Mouse (Mus musculus) frontal cortex, postnatal 10 days (tissue): ENCODE measurements at regions not wholly inside any gene's neighbourhood (a gene's known extent, or its start where the extent isn't known, plus 50 kb on each side); places are given as distances from the start of the nearest gene placed in this dataset.

Experiments used
- DNase-seq, 2 experiments: peaks; one replicate each; pipeline ENCODE4 v3.0.0; 2022; ENCODE audit warnings: low spot score in 2 of 2, mixed read lengths in 1 of 2

GRCm38 (mm10) chr10:51792030-51792429 lies 114.5 kb downstream of the Rfx6 start:
- no peak for DNase-seq

GRCm38 (mm10) chr10:51793876-51794275 lies 116.3 kb downstream of the Rfx6 start:
- DNase-seq, result no peak

- no peak for DNase-seq
Measured at GRCm38 (mm10) chr10:51816626-51817025, 139.1 kb downstream of the Rfx6 start.

DNA sequence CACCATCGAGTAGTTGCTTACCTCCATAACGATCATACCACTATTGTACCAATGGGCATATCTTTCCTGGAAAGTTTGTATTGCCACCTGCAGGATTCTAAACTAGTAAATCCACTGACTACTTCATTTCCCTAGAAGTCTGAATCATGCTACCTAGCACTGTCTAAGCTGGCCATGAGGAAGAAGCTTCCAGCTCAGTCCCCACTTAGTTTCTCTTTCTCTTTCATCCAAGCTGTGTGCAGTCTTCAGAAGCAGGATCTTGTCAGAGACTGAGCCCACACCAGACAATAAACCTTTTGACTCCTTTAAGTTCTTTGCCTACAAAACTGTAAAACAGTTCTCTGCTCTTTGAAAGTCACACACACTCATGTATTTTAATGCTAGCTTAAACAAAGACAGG lies 146.3 kb downstream of the Rfx6 start:
- DNase-seq, result no peak

DNA sequence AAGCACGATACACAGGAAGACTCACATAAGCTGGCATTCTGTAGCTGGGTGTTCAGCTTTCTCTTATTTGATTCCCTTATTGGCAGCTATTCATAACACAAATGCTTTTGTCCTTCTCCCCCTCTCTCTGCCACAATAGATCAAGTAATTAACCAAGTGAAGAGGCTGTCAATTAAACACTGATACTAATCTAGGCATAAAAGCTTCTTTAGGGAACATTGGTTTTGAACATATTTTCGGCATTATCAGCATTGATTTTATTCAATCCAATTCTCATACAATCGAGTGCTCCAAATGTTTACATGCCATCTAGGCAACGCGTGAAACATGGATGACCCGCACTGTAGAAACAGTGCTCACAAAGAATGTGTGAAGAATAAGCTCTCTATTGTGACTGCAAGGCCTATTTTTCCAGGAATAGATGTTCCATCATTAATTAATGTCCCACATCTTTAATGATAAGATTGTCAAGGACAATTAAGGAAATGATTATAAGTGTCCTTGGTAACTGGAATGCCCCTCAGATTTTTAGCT lies 148.9 kb downstream of the Rfx6 start:
- no peak for DNase-seq

DNA sequence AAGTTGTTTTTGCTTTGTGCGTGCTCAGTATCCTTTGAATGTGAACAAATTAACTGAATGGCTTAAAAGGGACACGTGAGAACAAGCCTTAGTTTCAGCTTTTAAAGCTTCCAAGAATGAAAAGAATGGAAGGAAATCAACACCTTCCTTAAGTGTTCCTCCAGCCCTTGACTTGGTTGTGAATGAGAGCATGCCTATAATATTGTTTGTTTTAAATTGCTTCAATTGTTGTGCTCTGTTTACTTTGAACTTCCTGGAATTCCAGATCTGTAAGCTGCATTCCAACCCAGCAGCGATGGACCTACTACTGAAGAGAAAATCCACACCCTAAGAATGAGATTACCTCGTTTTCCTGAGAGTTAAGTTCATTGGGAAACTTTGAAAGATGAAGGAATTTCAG lies 154.9 kb downstream of the Rfx6 start:
- DNase-seq, result no peak

DNA sequence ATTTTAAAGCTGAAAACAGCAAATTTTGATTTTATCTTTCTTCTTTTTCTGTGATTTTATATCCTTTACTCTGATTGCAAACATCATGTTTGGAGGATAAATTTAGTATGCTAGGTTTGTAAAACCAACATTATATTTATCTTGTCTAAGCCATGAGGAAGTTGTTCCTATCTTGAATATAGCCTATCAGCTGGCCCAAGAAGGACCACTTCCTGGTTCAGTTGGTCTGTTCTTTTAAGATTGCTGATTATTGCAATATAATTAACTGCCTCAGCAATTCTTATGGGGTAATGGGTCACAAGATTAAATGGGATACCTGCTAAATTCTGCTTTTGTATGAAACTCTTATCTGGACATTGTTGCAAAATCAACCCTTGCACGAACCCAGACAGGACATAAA lies 165.5 kb downstream of the Rfx6 start:
- no peak for DNase-seq

GRCm38 (mm10) chr10:51846287-51846686 lies 168.7 kb downstream of the Rfx6 start:
- no peak for DNase-seq

DNA sequence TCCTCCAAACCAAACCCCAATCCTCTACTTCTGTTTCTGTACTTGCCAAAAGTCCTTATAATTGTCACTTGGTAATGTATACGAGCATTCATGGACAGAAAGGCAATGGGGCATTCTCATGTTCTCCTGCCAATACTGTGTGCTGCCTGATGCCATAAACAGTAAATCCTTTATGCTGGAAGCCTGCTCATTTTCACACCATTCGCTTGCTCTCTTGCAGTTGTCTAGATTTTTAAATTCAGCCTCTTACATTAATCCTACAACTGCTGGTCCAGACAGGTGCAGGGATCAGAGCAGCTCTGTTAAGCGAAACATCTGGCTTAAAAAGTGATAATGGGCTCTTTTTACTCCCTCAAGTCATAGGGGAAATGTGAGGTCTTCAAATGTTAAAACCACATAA lies 152.9 kb upstream of the Vgll2 start:
- DNase-seq, result no peak

DNA sequence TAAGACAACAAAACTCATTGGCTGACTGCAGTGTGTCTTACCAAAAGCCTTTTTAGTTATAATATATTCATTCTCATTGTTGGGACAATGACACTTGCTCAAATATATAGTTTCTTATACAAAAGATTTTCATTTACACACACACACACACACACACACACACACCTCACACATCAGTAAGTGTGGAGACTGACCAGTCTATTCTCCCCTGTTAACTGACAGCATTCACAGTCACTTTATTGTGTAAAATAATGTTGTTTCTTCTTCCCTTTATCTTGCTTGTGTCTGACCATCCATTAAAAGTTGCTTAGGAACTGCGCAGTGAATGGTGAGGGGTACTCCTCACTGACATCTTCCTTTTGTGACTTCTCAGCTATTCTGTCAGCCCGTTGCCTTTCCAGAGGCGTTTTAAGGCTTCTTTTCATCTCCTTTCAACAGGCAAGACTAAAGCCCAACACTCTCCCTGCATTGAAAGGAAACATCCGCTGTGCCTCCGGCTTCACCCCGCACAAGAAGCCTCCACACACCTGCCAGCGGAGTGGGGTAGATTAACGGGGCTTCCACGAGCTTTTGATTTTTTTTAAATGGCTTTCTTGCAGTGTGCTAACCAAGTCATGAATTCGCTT lies 111.1 kb upstream of the Vgll2 start:
- no peak for DNase-seq

GRCm38 (mm10) chr10:51912096-51912495 lies 110.2 kb upstream of the Vgll2 start:
- DNase-seq, result no peak

GRCm38 (mm10) chr10:51926644-51927043 lies 95.7 kb upstream of the Vgll2 start:
- no peak for DNase-seq

GRCm38 (mm10) chr10:51929341-51929740 lies 93.0 kb upstream of the Vgll2 start:
- no peak for DNase-seq

GRCm38 (mm10) chr10:51930266-51930665 lies 92.0 kb upstream of the Vgll2 start:
- no peak for DNase-seq

- DNase-seq, result no peak
Measured at GRCm38 (mm10) chr10:51930696-51931095, 91.6 kb upstream of the Vgll2 start.

DNA sequence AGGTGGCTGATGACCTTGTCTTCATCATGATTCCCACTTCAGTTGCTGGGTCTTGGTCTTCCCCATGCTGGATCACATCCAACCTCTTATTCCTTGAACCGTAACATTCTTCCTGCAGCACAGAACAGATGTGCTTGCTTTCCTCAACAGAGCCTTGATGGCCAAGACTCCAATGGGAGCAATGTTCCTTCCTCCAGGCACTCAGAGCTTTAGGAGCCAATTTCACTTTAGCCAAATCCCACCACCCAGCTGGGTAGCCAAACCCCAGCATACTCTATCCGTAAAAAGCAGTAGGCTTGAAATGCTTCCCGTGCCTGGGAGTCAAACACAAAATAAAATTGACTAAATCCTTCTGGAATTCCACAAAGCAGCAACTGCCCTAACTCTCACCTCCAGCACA lies 86.8 kb upstream of the Vgll2 start:
- no peak for DNase-seq

- no peak for DNase-seq
Measured at GRCm38 (mm10) chr10:51941192-51941591, 81.1 kb upstream of the Vgll2 start.

- DNase-seq, result peak in 1 of 2 experiments; percentile 4
Measured at GRCm38 (mm10) chr10:51945701-51946100, 76.6 kb upstream of the Vgll2 start.

- DNase-seq, result no peak
Measured at GRCm38 (mm10) chr10:51946189-51946588, 76.1 kb upstream of the Vgll2 start.

- DNase-seq, result no peak
Measured at GRCm38 (mm10) chr10:51946881-51947280, 75.4 kb upstream of the Vgll2 start.

DNA sequence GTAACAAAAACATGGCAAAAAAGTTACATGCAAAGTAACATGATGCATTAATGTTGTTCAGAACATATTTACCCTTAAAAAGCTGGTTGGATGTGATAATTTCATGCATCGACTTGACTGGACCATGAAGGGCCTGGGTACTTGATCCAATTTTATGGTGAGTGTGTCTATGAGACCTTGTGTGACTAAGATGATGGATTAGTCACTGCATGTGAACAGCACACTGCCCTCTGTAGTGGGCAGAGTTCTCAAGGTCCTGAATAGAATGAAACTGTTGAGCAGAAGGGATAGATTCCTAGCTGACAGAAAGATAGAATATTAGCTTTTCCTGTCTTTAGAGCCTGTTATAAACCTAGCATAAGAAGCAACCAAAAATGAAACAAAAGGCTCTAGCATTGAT lies 72.3 kb upstream of the Vgll2 start:
- no peak for DNase-seq

GRCm38 (mm10) chr10:51952021-51952420 lies 70.3 kb upstream of the Vgll2 start:
- DNase-seq, result no peak

DNA sequence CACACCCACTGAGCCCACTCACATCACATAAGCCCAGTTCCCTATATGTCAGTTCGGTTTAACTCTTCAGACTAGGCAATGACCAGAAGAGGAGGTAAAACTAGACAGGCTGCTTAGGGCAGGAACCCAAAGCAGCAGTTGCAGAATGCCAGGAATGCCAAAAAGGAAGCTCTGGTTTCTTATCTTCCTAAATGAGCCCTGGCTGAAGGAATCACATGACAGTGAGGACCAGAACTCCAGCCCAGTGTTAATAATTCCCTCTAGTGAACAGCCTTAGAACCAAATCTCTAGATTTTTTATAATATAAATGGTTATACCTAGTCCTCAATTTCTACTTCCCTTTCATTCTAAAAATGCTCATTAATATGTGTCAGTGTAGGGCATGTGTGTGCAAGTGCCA lies 65.8 kb upstream of the Vgll2 start:
- no peak for DNase-seq

GRCm38 (mm10) chr10:51961497-51961896 lies 60.8 kb upstream of the Vgll2 start:
- no peak for DNase-seq
